Mouse (Mus musculus): Measurements from ENCODE around the gene Matn3. TPM values are rescaled to one million over a fixed set of nuclear protein-coding genes. Genes with fewer than 3 reads are reported as not detected.

The Matn3 gene
- polyA plus RNA-seq (2015; fragmentation: Nextera tagmentation; extraction: Ambion mirVana), result 0.27 and 0.43 TPM in 2 replicates

DNA sequence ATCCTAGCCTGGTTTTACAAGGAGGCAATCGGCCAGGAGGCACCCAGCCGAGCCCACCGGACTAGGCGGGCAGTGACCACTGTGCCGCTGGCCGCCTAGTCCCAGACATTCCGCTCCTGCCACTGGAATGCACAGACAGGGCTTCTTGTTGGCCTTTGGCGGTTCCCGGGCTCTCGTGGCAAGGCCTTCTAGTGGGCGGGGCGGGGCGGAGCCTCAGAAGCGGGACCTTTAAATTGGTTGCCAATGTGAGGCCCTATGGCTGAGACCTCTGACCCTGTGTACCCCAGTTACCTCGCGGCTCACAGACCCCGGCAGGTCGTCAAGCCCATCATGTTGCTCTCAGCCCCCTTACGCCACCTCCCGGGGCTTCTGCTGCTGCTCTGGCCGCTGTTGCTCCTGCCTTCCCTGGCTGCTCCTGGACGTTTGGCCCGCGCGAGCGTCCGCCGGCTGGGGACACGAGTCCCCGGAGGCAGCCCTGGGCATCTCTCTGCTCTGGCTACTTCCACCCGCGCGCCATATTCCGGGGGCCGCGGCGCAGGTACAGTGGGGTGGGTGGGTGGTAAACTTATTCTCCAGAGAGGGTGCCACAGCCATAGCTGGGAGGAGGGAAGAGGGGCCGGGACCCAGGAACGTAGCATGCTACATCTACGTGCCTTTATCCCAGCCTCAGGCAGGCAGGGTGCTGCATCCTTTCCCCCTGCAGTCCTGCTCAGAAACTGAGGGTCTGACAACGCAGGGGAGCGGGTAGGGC lies at the start of gene Matn3:
Matn3 (plus strand) TSS at position 216 of the 751 bp plus-strand sequence.

DNA sequence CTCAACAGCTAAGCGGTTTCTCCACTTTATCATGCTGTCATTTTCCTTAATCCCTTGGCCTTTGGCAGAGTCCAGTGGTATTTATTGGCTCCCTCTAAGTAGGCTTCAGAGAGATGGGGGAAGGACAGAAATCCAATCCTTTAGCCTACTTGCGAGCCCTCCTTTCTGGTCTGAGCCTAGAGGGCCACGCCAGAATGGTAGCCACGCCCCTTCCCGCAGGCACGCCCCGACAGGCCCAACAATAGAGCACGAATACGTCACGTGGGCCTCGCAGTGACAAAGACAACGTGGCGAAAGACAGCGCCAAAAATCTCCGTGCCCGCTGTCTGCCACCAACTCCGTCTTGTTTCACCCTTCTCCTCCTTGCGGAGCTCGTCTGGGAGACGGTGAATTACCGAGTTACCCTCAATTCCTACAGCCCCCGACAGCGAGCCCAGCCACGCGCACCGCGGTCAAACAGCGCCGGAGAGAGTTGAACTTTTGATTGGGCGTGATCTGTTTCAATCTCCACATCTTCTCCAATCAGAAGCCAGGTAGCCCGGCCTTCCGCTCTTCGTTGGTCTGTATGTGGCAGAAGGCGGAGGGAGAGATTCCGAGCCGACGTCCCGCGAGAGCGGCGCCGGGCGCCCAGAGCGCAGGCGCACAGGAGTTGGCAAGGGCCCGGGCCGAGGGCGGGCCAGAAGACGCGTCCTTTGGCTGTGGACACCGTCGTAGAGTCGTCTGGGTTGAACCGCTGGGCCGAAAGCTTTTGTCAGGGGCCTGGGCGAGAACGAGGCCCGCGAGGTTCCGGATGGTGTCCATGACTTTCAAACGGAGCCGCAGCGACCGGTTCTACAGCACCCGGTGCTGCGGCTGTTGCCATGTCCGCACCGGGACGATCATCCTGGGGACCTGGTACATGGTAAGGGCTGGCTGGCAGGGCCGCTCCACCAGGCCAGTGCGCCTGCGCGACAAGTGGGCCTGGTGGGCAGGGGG lies 26.0 kb upstream of the Matn3 start, which contains the start of gene Laptm4a:
Laptm4a (plus strand) TSS at position 271 of the 975 bp plus-strand sequence.

GRCm38 (mm10) chr12:8973820-8974465 lies 26.2 kb downstream of the Matn3 start, which contains the start of gene Wdr35:
Wdr35 (plus strand) TSS chr12:8973892.

Other genes with a start within 250 kb of the Matn3 start
- 8.9 and 9.1 TPM in 2 replicates for gene Sdc1, start 176.6 kb upstream of the Matn3 start, polyA plus RNA-seq (2015; fragmentation: Nextera tagmentation; extraction: Ambion mirVana)
- gene Laptm4a, start 26.3 kb upstream of the Matn3 start, polyA plus RNA-seq (2015; fragmentation: Nextera tagmentation; extraction: Ambion mirVana), result 255 and 293 TPM in 2 replicates
- 16.4 and 18.2 TPM in 2 replicates for gene Wdr35, start 26.0 kb downstream of the Matn3 start, polyA plus RNA-seq (2015; fragmentation: Nextera tagmentation; extraction: Ambion mirVana)
- gene Ttc32, start 82.1 kb downstream of the Matn3 start, polyA plus RNA-seq (2015; fragmentation: Nextera tagmentation; extraction: Ambion mirVana), result 8.6 and 8.7 TPM in 2 replicates